Mouse (Mus musculus): ENCODE measurements around the gene Fbf1.
"Not testable (repeated sequence)": the region's sequence is repeated elsewhere in the genome, so short reads cannot be mapped to it uniquely, and the experiment has no call there.

Fbf1 gene

GRCm38 (mm10) chr11:116107777-116108285, 60.1 kb downstream of the Fbf1 start:
- DNase-seq (ENCODE audit: low spot score in 2 of 2) = no peak

GRCm38 (mm10) chr11:116106963-116107776, 60.8 kb downstream of the Fbf1 start:
- no peak for DNase-seq (ENCODE audit: low spot score in 2 of 2)

- DNase-seq (ENCODE audit: low spot score in 2 of 2) = no peak
Measured at GRCm38 (mm10) chr11:116106154-116106962, 61.6 kb downstream of the Fbf1 start.

- no peak for DNase-seq (ENCODE audit: low spot score in 2 of 2)
Measured at GRCm38 (mm10) chr11:116105065-116105464, 62.9 kb downstream of the Fbf1 start.

- DNase-seq (ENCODE audit: low spot score in 2 of 2) = no peak
Measured at GRCm38 (mm10) chr11:116104006-116104646, 63.8 kb downstream of the Fbf1 start.

GRCm38 (mm10) chr11:116103572-116103971, 64.4 kb downstream of the Fbf1 start:
- no peak for DNase-seq (ENCODE audit: low spot score in 2 of 2)

- DNase-seq (ENCODE audit: low spot score in 2 of 2) = no peak
Measured at GRCm38 (mm10) chr11:116102472-116102871, 65.5 kb downstream of the Fbf1 start.

GRCm38 (mm10) chr11:116101931-116102381, 66.0 kb downstream of the Fbf1 start:
- DNase-seq (ENCODE audit: low spot score in 2 of 2) = no peak

GRCm38 (mm10) chr11:116100839-116101238, 67.1 kb downstream of the Fbf1 start:
- DNase-seq (ENCODE audit: low spot score in 2 of 2) = no peak

GRCm38 (mm10) chr11:116100385-116100784, 67.6 kb downstream of the Fbf1 start:
- no peak for DNase-seq (ENCODE audit: low spot score in 2 of 2)

GRCm38 (mm10) chr11:116099462-116099861, 68.5 kb downstream of the Fbf1 start:
- no peak for DNase-seq (ENCODE audit: low spot score in 2 of 2)

- no peak for DNase-seq (ENCODE audit: low spot score in 2 of 2)
Measured at GRCm38 (mm10) chr11:116098711-116099460, 69.1 kb downstream of the Fbf1 start.

GRCm38 (mm10) chr11:116096213-116097108, 71.5 kb downstream of the Fbf1 start:
- no peak for DNase-seq (ENCODE audit: low spot score in 2 of 2)

GRCm38 (mm10) chr11:116095573-116095972, 72.4 kb downstream of the Fbf1 start:
- DNase-seq (ENCODE audit: low spot score in 2 of 2) = no peak

- DNase-seq (ENCODE audit: low spot score in 2 of 2) = no peak
Measured at GRCm38 (mm10) chr11:116093771-116094565, 74.0 kb downstream of the Fbf1 start.

- not testable (repeated sequence) for DNase-seq (ENCODE audit: low spot score in 2 of 2)
Measured at GRCm38 (mm10) chr11:116092959-116093358, 75.0 kb downstream of the Fbf1 start.

All from frontal cortex, postnatal 14 days (tissue).